Mouse (Mus musculus) kidney, postnatal 0 days (tissue): Measurements from ENCODE around the gene Calml4. TPM values are rescaled to one million over a fixed set of nuclear protein-coding genes. Genes with fewer than 3 reads are reported as not detected.
A peak's percentile ranks its signal among the peaks of the same experiment; 100 is the strongest.
"Not testable (repeated sequence)": the region's sequence is repeated elsewhere in the genome, so short reads cannot be mapped to it uniquely, and the experiment has no call there.

Experiments used
- ATAC-seq: fragments of 200-750 bp; cut with Nextera tagmentation; replicated peaks from 2 replicates; pipeline ENCODE4 v1.8.0; 2017; ENCODE audit warnings: low read depth, moderate number of reproducible peaks, moderate TSS enrichment, moderate library complexity; ENCODE audit not compliant: low FRiP score
- DNase-seq: peaks from one replicate; pipeline ENCODE4 v3.0.0-alpha.2; 2016; ENCODE audit warnings: low spot score
- H3K27ac ChIP-seq: fragments of 300-500 bp; sonication (generic); 2 replicates; pipeline ENCODE4 v1.5.1; 2014; ENCODE audit warnings: mild to moderate bottlenecking
- H3K27me3 ChIP-seq: fragments of 300-500 bp; sonication (generic); 2 replicates; pipeline ENCODE4 v1.6.1; 2014; ENCODE audit warnings: low read length, mixed read lengths; ENCODE audit not compliant: insufficient read depth
- H3K36me3 ChIP-seq: fragments of 300-500 bp; sonication (generic); 2 replicates; pipeline ENCODE4 v1.6.1; 2014; ENCODE audit warnings: low read length, mixed read lengths; ENCODE audit not compliant: insufficient read depth
- H3K4me1 ChIP-seq: fragments of 300-500 bp; sonication (generic); replicated peaks from 2 replicates; pipeline ENCODE4 v1.6.1; 2014; ENCODE audit warnings: antibody characterized with exemption, low read length, mixed read lengths; ENCODE audit not compliant: insufficient read depth
- H3K4me2 ChIP-seq: fragments of 300-500 bp; sonication (generic); 2 replicates; pipeline ENCODE4 v1.6.1; 2014; ENCODE audit warnings: mild to moderate bottlenecking, low read length, moderate library complexity, mixed read lengths
- H3K4me3 ChIP-seq: fragments of 300-500 bp; sonication (generic); replicated peaks from 2 replicates; pipeline ENCODE4 v1.5.1; 2014; ENCODE audit warnings: low read depth, low read length
- H3K9ac ChIP-seq: fragments of 300-500 bp; sonication (generic); 2 replicates; pipeline ENCODE4 v1.6.1; 2014; ENCODE audit warnings: low read depth, low read length
- H3K9me3 ChIP-seq: fragments of 300-500 bp; sonication (generic); replicated peaks from 2 replicates; pipeline ENCODE4 v1.6.1; 2016; ENCODE audit warnings: low read length, inconsistent platforms, mixed read lengths
- CTCF ChIP-seq: IDR thresholded peaks from 2 replicates; pipeline ENCODE4 v1.5.1; 2016; ENCODE audit warnings: antibody characterized with exemption, low read depth, mild to moderate bottlenecking, moderate library complexity
- WGBS: fragments of 180-500 bp; shearing (Covaris S2); extraction: QIAGEN DNeasy Blood & Tissue Kit; methylation state at CpG from one replicate; pipeline ENCODE4 v1.1.7; 2014; 5-methylcytosine and 5-hydroxymethylcytosine counted together
- polyA plus RNA-seq: library from polyadenylated mRNA; unstranded; fragments of >200 nt; fragmentation: Nextera tagmentation; extraction: Ambion mirVana; gene quantifications from 2 replicates; pipeline ENCODE4 v1.2.1, GENCODE M21; 2015

Calml4 gene
- polyA plus RNA-seq, 1 experiment from 2014 or later: 301 TPM

GRCm38 (mm10) chr9:62854483-62854882 lies 3.4 kb upstream of the Calml4 start:
- H3K27ac ChIP-seq: no peak overlapping the region
- TF ChIP-seq CTCF: no peak
- no peak overlapping the region for H3K4me2 ChIP-seq

GRCm38 (mm10) chr9:62857216-62857615 lies 664 bp upstream of the Calml4 start:
- Histone ChIP-seq H3K36me3 (no peaks in the 10 kb centered on the region), H3K9me3 (no peaks in the 10 kb centered on the region), H3K27ac (peak overlapping the region; percentile 94), H3K4me3 (no peak overlapping the region), H3K4me2 (peak overlapping the region; percentile 54), H3K9ac (no peak overlapping the region), H3K27me3 (no peaks in the 10 kb centered on the region), H3K4me1 (peaks cover 30% of the 10 kb centered on the region)
- no peak for TF ChIP-seq CTCF
- peak; percentile 58 for DNase-seq
- 48% methylated on average over 9 of the region's 9 CpGs for WGBS
- ATAC-seq: peak; percentile 60

More at GRCm38 (mm10) chr9:62854483-62854882, 3.4 kb upstream of the Calml4 start:
- Histone ChIP-seq H3K36me3 (0 out of 2 replicates have a peak, but pooled peaks cover 7% of the 10 kb centered on the region), H3K4me3 (no peak overlapping the region), H3K9me3 (no peaks in the 10 kb centered on the region), H3K27me3 (no peaks in the 10 kb centered on the region), H3K9ac (no peak overlapping the region), H3K4me1 (peaks cover 30% of the 10 kb centered on the region)
- ATAC-seq: no peak
- peak; percentile 20 for DNase-seq
- WGBS: 22% methylated on average over 4 of the region's 4 CpGs

GRCm38 (mm10) chr9:62858266-62859019 lies 563 bp downstream of the Calml4 start:
- Histone ChIP-seq H3K9ac (peak overlapping the region; percentile 49), H3K27ac (peak overlapping the region; percentile 94), H3K27me3 (no peaks in the 10 kb centered on the region), H3K36me3 (no peaks in the 10 kb centered on the region), H3K9me3 (no peaks in the 10 kb centered on the region), H3K4me3 (peak overlapping the region; percentile 27), H3K4me1 (peaks cover 30% of the 10 kb centered on the region), H3K4me2 (peak overlapping the region; percentile 54)
- DNase-seq: peak; percentile 78
- ATAC-seq: peak; percentile 33; the same call in 1 of the 2 replicates
- WGBS: 23% methylated on average over 8 of the region's 8 CpGs
- no peak for TF ChIP-seq CTCF

- 50% methylated on average over 6 of the region's 7 CpGs for WGBS
- H3K4me3 ChIP-seq, H3K27ac ChIP-seq, H3K4me2 ChIP-seq, DNase-seq, H3K27me3 ChIP-seq, H3K9ac ChIP-seq, H3K9me3 ChIP-seq, H3K36me3 ChIP-seq, ATAC-seq: not testable (repeated sequence)
- peaks cover 22% of the 10 kb centered on the region for H3K4me1 ChIP-seq
Observed at GRCm38 (mm10) chr9:62860102-62860501, 2.2 kb downstream of the Calml4 start.

- H3K4me3 ChIP-seq: no peak overlapping the region
- no peaks in the 10 kb centered on the region for H3K9me3 ChIP-seq
- no peak overlapping the region for H3K9ac ChIP-seq
- no peaks in the 10 kb centered on the region for H3K36me3 ChIP-seq
- TF ChIP-seq CTCF: no peak
- WGBS: 77% methylated on average over 4 of the region's 4 CpGs
- peaks cover 22% of the 10 kb centered on the region for H3K4me1 ChIP-seq
- H3K4me2 ChIP-seq: no peak overlapping the region
- H3K27ac ChIP-seq: no peak overlapping the region
- ATAC-seq: no peak
- H3K27me3 ChIP-seq: no peaks in the 10 kb centered on the region
- DNase-seq: no peak
Observed at GRCm38 (mm10) chr9:62860866-62861265, 3.0 kb downstream of the Calml4 start.

GRCm38 (mm10) chr9:62869236-62869635 lies 11.4 kb downstream of the Calml4 start:
- H3K4me1 ChIP-seq, ATAC-seq, H3K36me3 ChIP-seq, DNase-seq, H3K4me2 ChIP-seq, H3K4me3 ChIP-seq, H3K9ac ChIP-seq, H3K27ac ChIP-seq, H3K9me3 ChIP-seq, H3K27me3 ChIP-seq: not testable (repeated sequence)
- 91% methylated on average over 4 of the region's 4 CpGs for WGBS

GRCm38 (mm10) chr9:62870728-62871127 lies 12.8 kb downstream of the Calml4 start:
- Histone ChIP-seq H3K27ac (no peak overlapping the region), H3K9ac (no peak overlapping the region), H3K9me3 (no peaks in the 10 kb centered on the region), H3K36me3 (no peaks in the 10 kb centered on the region), H3K27me3 (no peaks in the 10 kb centered on the region), H3K4me3 (no peak overlapping the region), H3K4me2 (no peak overlapping the region), H3K4me1 (peaks cover 3% of the 10 kb centered on the region; the same call in 1 of the 2 replicates)
- DNase-seq: no peak
- no peak for ATAC-seq
- TF ChIP-seq CTCF: no peak
